Mouse (Mus musculus) G1E-ER4 (cell line): ENCODE measurements around the gene March9. TPM values are rescaled to one million over a fixed set of nuclear protein-coding genes. Genes with fewer than 3 reads are reported as not detected.

Source experiments
- GATA1 ChIP-seq: IDR thresholded peaks from one replicate; pipeline ENCODE4 v1.8.0; 2012; ENCODE audit warnings: low read length, inconsistent platforms
- polyA plus RNA-seq: library from polyadenylated mRNA; stranded (reverse); fragments of >175 nt; gene quantifications from 2 replicates; pipeline ENCODE4 v1.2.3, GENCODE M21; 2012

The March9 gene
- polyA plus RNA-seq, 1 experiment = 0.72 TPM

DNA sequence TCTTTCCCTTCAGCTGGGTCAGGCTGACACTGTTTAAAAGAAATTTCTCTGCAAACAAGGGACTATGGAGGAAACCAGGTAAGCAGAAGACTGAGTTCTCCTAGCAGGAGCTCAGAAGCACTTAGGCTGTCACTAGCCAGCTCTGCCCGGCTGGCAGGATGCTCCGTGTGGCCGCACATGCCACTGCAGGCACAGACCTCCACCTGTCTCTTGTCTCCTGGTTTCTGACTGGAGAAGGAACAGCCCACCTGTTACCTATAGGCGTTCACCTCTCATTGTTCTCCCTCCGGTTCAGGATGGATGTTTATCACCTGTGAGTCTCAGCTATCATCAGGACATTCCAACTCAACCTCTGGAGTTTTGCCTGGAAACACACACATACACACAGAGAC lies 23.9 kb upstream of the March9 start:
- TF ChIP-seq GATA1 = no peak

DNA sequence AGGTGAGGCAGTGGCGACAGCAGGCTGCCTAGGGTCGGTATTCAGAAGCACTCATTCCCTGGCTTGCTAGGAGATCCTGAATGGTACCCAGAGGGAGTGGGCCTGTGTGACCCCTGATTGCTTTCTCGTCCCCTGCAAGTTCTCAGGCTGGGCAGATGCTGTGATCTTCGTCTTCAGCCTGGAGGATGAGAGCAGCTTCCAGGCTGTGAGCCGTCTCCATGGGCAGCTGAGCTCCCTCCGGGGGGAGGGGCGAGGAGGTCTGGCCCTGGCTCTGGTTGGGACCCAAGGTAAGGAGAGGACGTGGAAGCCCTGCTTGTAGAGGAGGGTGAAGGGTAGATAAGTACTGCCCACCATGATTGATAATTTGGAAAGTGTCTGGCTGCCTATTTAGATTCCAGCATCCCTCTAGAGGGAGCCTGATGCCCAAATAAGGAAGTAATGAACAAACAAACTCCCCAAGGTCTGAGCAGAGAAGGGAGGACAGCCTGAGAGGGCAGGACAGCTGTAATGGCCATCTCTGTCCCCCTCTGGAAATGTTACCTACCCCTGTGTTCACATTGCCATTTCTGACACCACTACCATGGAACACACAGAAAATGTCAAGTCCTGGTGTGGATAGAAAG lies 23.4 kb upstream of the March9 start:
- TF ChIP-seq GATA1 = no peak

DNA sequence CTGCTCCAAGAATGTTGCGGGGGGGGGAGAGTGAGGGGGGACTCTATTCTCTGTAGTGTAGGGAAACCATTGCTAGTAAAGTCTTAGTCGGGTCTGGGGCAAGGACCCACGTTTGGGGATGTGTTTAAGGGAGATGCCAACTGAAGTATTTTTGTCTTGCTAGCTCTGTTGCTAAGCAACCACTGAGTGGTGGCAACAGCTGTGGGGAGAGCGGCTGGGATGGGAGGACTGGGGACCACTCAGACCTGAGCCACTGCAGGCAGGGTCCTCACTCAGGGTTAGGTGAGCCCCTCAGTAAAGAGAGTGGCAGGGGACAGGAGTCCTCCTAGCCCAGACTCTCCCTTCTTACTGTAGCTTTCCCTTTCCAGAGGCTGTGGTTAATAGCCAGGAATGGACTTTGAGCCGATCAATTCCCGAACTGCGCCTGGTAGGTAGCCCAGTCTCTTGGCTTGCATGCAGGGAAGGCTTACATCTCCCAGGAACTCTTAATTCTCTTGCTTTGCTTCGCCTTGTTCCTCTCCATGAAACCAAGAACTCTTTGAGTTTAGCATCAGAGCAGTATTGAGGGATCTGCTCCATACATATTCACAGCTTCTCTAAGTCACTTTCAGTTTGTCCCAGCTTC lies 22.1 kb upstream of the March9 start:
- no peak for TF ChIP-seq GATA1

DNA sequence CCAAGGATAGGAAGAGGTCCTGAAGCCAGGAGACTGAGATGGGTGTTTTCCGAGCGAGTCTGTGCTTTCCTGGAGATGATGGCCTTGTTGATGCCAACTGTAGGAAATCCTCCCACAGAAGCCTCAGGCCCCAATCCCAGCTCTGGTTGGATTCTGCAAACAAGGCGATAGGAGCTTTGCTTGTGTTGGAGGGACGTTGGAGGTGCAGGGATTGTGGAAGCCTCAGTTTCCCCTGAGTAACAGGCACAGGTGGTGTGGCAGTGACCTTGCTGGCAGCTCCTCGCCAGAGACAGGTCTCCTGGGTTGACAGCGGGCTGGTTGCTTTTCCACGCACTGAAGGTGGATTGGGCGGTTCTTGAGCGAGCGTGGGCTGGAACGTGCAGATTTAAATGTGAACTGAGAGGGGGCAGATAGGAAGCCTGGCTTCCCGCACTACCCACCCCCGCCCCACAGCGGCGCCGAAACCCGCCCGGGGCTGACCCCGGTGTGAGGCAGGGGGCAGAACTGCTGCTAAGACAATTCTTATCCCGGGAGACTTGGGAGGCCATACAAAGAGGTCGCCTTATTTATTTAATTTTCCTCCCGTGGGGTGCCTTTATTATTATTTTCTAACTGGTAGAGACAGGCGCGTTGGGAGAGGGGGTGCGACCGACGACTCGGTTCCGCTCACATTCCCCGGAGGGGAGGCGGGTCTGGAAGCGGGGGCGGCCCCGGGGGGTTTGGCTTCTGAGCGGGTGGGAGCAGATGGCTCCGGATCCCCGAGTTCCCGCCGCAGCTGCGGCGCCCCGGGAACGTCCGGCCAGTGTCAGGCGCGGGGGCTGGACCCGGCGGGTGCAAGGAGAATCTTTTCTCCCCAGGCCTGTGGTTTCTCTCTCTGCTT lies 21.2 kb upstream of the March9 start:
- TF ChIP-seq GATA1 = no peak

- no peak for TF ChIP-seq GATA1
These were observed 19.8 kb upstream of the March9 start for GRCm38 (mm10) chr10:127079665-127080391.

DNA sequence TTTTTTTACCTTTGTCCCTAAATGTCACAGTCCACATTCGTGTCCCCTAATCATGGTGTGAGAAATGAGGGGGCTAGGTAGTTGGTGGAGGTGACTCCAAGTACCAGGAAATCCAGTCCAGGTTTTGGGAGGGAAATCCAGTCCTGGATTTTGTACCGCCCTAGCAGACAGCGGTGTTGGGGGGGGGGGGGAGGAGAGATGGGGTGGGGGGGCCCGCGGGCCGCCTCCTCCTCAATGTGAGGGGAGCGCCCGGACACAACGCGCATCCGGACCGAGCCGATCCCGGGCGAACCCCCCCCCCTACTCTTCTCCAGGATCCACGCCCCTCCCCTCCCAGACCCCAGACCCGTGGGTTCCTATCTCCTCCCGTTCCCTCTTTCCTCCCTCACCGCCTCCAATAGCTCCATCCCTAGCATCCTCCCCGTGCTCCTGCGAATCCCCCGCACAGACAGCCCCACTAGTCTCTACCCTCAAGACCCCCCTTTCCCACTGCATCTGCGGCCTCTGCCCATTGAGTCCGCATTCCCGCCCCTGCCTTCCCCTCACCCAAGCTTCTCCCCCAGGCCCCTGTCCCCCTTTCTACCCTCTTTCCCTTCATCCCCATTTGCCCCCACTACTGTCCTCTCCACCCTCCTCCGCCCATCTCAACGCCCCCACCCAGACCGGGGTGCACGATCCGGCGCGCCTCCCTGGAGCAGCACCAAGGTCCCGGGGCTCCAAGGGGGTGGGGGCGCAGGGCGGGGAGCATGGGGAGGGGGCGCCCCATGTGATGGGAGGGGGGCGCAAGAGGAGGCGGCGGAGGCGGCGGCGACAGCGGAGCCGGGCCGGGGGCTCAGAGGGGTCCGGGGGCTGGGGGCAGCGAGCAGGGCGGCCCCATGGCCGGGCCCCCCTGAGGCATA lies 18.9 kb upstream of the March9 start:
- TF ChIP-seq GATA1 = no peak

DNA sequence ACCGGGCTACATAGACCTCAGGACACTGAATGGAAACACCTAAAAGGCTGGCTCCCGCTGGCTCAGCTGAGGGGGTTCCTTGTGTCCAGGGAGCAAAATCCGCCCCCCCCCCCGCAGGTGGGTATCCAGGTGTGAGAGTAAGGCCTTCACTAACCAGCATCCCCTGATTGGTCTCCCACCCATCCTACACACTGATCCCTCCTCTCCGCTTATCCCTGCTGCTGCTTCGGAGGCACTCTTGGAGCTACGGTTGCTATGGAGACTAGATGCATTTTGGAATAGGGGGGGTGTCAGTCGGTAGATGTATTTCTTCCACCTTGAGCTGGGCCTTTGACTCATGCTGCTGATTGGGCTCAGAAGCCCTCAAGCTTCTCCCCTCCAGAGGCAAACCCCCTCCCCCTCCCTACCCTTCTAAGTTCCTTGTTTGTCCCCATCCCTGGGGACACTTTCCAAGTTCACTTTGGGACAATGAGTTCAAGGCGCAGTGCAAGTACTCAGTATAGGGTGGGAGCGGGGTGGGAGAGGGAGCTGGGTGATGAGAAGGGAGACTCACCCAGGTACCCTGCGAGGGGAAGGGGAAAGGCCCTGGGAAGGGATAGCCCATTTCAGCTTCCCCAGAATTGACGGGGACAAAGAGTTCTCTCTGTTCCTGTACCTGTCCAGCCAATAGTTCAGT lies 18.2 kb upstream of the March9 start:
- TF ChIP-seq GATA1 = no peak

DNA sequence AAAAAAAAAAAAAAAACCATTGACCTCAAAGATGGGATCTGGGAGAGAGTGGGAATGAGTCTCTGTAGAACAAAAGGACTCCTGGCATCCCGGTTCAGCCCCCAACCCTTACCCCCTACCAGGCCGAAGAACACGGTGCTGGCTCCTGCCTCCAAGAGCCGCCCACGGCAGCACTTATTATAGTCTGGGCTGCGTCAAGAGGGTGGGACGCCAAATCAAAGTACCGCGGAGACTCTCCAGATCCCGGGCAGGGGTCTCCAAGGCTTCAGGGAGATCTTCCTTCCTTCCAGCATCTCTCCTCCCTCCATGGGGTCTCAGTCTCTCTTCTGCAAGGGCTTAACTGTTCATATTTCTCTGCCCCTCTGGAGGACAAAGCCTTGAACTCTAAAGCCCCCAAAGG lies 17.5 kb upstream of the March9 start:
- TF ChIP-seq GATA1 = no peak

GRCm38 (mm10) chr10:127076082-127076481 lies 16.1 kb upstream of the March9 start:
- TF ChIP-seq GATA1 = no peak

DNA sequence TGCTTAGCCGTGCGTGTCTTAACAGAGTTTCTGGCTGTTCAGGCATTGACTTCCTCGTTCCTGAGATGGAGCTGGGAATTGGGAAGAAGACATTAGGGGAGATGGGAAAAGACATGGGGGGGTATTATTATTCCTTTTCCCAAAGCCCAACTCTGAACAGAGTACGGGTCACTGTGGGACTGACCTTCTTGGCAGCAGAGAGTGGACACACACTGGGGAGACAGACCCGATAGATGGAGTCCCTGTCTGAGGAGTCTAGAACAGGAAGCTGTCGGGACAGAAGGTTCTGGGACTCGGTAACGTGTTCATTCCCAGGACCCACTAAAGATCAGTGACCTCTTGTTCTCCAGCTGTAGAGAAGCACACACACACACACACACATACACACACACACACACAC lies 15.7 kb upstream of the March9 start:
- TF ChIP-seq GATA1 = no peak

DNA sequence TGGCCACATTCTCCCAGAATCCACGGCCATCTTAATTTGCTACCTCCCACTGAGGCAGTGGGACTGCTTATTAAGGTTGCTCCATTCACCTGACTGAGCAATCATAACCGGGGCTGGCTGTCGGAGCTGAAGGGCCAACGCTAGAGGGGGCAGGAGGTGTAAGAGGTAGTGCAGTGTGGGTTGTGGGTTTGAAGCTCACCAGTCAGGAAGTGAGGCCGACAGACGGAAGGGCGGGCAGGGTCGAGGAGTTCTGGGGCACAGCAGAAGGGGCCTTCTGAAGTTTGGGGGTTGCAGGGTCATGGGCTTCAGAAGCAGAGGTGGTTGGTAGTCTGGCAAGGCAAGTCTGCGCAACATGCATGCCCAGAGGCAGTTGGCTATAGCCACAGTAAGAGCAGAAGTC lies 15.1 kb upstream of the March9 start, which contains the start of gene Agap2:
Gene Agap2, plus strand, starts transcription at position 205 of the 400 bp plus-strand sequence.
- no peak for TF ChIP-seq GATA1

GRCm38 (mm10) chr10:127073981-127074380 lies 14.0 kb upstream of the March9 start:
- TF ChIP-seq GATA1 = no peak

- TF ChIP-seq GATA1 = no peak
These were observed 11.2 kb upstream of the March9 start for GRCm38 (mm10) chr10:127071203-127071602.

DNA sequence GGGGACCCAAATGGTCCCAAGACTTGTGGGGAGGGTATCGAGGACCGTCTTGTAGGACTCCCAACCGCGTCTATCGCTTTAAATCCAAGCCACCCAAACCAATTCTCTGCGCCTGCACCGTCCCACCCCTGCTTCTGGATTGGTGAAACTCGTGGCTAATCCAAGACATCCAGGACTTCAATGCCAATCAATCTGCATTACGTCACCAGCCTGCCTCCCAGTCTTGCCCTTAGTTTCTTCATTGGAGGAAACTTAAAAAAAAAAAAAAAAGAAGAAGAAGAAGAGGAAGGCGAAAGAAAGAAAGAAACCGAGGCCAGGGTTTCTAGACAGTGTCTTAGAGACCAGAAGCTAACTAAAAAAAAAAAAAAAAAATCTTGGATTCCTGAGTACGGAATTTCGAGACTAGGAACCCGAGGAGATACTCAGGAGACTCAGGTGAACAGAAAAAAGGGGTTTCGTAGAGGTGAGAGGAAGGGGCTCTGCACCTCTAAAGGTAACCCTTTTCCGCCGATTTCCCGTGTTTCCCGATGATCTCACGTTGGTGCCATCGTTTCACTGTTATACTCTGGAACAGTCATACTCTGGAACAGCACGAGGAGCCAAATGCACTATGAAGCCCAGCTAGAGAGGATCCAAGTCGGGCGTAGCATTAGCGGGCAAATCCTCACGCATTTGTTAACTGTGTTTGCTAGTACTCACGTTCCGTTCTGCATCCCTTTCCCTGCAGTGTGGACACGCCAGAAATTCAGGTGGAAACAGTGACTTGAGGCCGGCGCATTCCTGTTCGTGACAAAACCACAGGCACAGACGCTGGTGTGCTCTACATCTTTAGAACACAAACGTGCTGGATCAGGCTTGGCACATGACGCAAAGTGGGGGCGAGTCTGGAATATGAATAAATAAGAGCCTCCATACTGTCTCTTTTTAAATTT lies 10.5 kb upstream of the March9 start, which contains the start of gene Tspan31:
Gene Tspan31, minus strand, starts transcription at position 75 of the 932 bp plus-strand sequence.
- no peak for TF ChIP-seq GATA1
